Mouse (Mus musculus): ENCODE results near the gene Carmil1.
A peak's percentile ranks its signal among the peaks of the same experiment; 100 is the strongest.
"Not testable (repeated sequence)": the region's sequence is repeated elsewhere in the genome, so short reads cannot be mapped to it uniquely, and the experiment has no call there.

Gene Carmil1

GRCm38 (mm10) chr13:24152610-24153009 lies 128.0 kb downstream of the Carmil1 start:
- no peak for DNase-seq (ENCODE audit: low spot score in 2 of 2)

GRCm38 (mm10) chr13:24151335-24151734 lies 129.3 kb downstream of the Carmil1 start:
- no peak for DNase-seq (ENCODE audit: low spot score in 2 of 2)

- DNase-seq (ENCODE audit: low spot score in 2 of 2): no peak
These were observed 132.0 kb downstream of the Carmil1 start for GRCm38 (mm10) chr13:24148549-24148948.

GRCm38 (mm10) chr13:24147006-24147405 lies 133.6 kb downstream of the Carmil1 start:
- DNase-seq (ENCODE audit: low spot score in 2 of 2): no peak

- no peak for DNase-seq (ENCODE audit: low spot score in 2 of 2)
These were observed 134.1 kb downstream of the Carmil1 start for GRCm38 (mm10) chr13:24146541-24146940.

- no peak for DNase-seq (ENCODE audit: low spot score in 2 of 2)
These were observed 135.7 kb downstream of the Carmil1 start for GRCm38 (mm10) chr13:24144858-24145257.

GRCm38 (mm10) chr13:24144141-24144540 lies 136.5 kb downstream of the Carmil1 start:
- DNase-seq (ENCODE audit: low spot score in 2 of 2): no peak

- DNase-seq (ENCODE audit: low spot score in 2 of 2): no peak
These were observed 143.8 kb downstream of the Carmil1 start for GRCm38 (mm10) chr13:24136836-24137235.

- DNase-seq (ENCODE audit: low spot score in 2 of 2): no peak
These were observed 145.0 kb downstream of the Carmil1 start for GRCm38 (mm10) chr13:24135282-24136230.

- no peak for DNase-seq (ENCODE audit: low spot score in 2 of 2)
These were observed 147.7 kb downstream of the Carmil1 start for GRCm38 (mm10) chr13:24132866-24133265.

GRCm38 (mm10) chr13:24131319-24131718 lies 149.3 kb downstream of the Carmil1 start:
- no peak for DNase-seq (ENCODE audit: low spot score in 2 of 2)

- DNase-seq (ENCODE audit: low spot score in 2 of 2): no peak
These were observed 149.9 kb downstream of the Carmil1 start for GRCm38 (mm10) chr13:24130741-24131140.

- DNase-seq (ENCODE audit: low spot score in 2 of 2): no peak
These were observed 151.9 kb downstream of the Carmil1 start for GRCm38 (mm10) chr13:24128731-24129130.

- DNase-seq (ENCODE audit: low spot score in 2 of 2): no peak
These were observed 154.7 kb downstream of the Carmil1 start for GRCm38 (mm10) chr13:24125865-24126264.

GRCm38 (mm10) chr13:24117181-24117812 lies 163.3 kb downstream of the Carmil1 start:
- DNase-seq (ENCODE audit: low spot score in 2 of 2): peak in 1 of 2 experiments; percentile 17

- DNase-seq (ENCODE audit: low spot score in 2 of 2): peak in 1 of 2 experiments; percentile 18
These were observed 167.8 kb downstream of the Carmil1 start for GRCm38 (mm10) chr13:24112689-24113348.

- DNase-seq (ENCODE audit: low spot score in 2 of 2): no peak
These were observed 170.3 kb downstream of the Carmil1 start for GRCm38 (mm10) chr13:24110329-24110728.

- DNase-seq (ENCODE audit: low spot score in 2 of 2): no peak
These were observed 172.3 kb downstream of the Carmil1 start for GRCm38 (mm10) chr13:24108282-24108681.

- DNase-seq (ENCODE audit: low spot score in 2 of 2): no peak
These were observed 173.5 kb downstream of the Carmil1 start for GRCm38 (mm10) chr13:24107058-24107457.

- DNase-seq (ENCODE audit: low spot score in 2 of 2): no peak
These were observed 174.8 kb downstream of the Carmil1 start for GRCm38 (mm10) chr13:24105838-24106237.

GRCm38 (mm10) chr13:24105340-24105669 lies 175.3 kb downstream of the Carmil1 start:
- no peak for DNase-seq (ENCODE audit: low spot score in 2 of 2)

GRCm38 (mm10) chr13:24104611-24105339 lies 175.8 kb downstream of the Carmil1 start:
- DNase-seq (ENCODE audit: low spot score in 2 of 2): not testable (repeated sequence)

All from frontal cortex, postnatal 10 days (tissue).